Mouse (Mus musculus): Measurements from ENCODE around the gene Sp7.

DNA sequence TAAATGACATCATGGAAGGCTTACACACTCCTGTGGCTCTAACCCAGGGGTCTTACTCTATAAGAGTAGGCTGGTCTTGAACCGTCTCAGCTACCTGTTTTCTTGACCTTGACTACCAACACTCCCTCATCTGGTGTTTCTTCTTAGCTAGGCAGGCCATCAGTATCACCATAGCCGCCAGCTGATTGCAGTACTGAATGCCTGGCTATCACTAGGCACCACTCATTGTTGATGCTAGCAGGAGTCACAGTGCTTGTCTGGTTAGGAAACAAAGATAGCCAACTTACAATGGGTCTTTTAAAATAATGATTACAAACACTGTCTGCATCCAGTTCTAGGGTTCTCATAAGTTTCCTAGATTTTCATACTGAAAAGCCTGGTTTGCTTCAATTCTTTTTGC, 34.3 kb upstream of the Sp7 start:
- TF ChIP-seq CTCF (IDR thresholded peaks at IDR 0.05; ENCODE audit: extremely low read depth, insufficient read depth, insufficient read length, insufficient replicate concordance) (no peak), POLR2A (IDR thresholded peaks at IDR 0.05; ENCODE audit: low read depth, low read length) (no peak)
